Mouse (Mus musculus): ENCODE results near the gene Tnfrsf4.

GRCm38 (mm10) chr4:156013637-156014036, at the start of gene Tnfrsf4:
- TF ChIP-seq CTCF (IDR thresholded peaks at IDR 0.05; ENCODE audit: control insufficient read depth, insufficient read depth, low read length) = no peak
- TF ChIP-seq POLR2A (IDR thresholded peaks at IDR 0.05; ENCODE audit: borderline replicate concordance, control insufficient read depth, low read depth, low read length) = no peak
